Mouse (Mus musculus) thymus, postnatal 25 days (tissue): Measurements from ENCODE around the gene Togaram1.

Source experiments
- DNase-seq: peaks from one replicate; pipeline ENCODE4 v3.0.0; 2022

The Togaram1 gene

GRCm38 (mm10) chr12:65058203-65058602 is 92.6 kb downstream of the Togaram1 start:
- DNase-seq = no peak

GRCm38 (mm10) chr12:65061082-65061481 is 95.5 kb downstream of the Togaram1 start:
- no peak for DNase-seq

GRCm38 (mm10) chr12:65065241-65065640 is 99.6 kb downstream of the Togaram1 start:
- DNase-seq = peak; percentile 25

- DNase-seq = no peak
These were observed 100.6 kb downstream of the Togaram1 start for GRCm38 (mm10) chr12:65066234-65066633.

- DNase-seq = no peak
These were observed 102.8 kb downstream of the Togaram1 start for GRCm38 (mm10) chr12:65068409-65068808.
